Mouse (Mus musculus) spleen, adult 10 weeks (tissue): ENCODE measurements around the gene Zfyve21. TPM values are rescaled to one million over a fixed set of nuclear protein-coding genes. Genes with fewer than 3 reads are reported as not detected.

Source experiments
- polyA plus RNA-seq: library from polyadenylated mRNA; stranded (reverse); fragments of 350-450 nt; fragmentation: Illumina TruSeq; extraction: RNeasy Lipid Tissue Mini Kit (QIAGEN cat#74804); gene quantifications from one replicate; pipeline ENCODE4 v1.2.3, GENCODE M21; 2015; ENCODE audit warnings: low replicate concordance; ENCODE audit not compliant: insufficient read depth

The Zfyve21 gene
- 10.6 TPM for polyA plus RNA-seq

DNA sequence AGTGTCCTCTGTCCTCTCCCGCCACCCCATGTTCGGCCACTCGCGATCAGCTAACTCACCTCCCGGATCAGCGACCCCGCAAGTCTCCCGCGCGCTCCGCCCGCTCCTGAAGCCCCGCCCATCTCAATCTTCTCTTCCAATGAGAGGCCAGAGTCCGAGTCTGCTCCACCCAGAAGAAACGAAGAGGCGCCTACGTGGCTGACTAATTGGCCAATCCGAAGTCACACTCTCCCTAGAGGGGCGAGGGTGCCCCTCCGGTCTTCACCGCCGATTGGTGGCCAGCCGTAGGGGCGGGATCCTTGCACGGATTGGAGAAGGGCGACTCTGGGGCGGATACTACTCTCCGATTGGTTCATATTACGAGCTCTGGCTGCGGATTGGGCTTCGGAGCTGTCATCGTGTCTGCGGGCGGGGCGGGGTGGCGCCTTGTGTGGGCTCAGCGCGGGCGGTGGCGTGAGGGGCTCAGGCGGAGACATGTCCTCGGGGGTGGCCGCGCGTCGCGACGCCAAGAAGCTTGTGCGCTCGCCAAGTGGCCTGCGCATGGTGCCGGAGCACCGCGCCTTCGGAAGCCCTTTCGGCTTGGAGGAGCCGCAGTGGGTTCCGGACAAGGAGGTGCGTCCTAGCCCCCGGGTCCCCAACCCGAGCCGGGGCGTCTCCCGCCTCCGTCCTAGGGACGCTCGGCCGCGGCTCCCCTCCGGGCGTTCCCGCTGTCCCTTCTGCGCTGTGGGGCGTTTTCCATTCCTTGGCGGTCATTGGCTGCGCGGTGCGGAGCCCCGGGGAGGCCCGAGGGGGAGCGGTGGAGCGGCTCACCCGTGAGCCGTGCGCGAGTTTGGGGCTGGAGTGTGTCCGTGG is at the start of gene Zfyve21, which contains the start of gene Xrcc3:
Zfyve21 (plus strand) TSS at position 405 of the 852 bp plus-strand sequence.
Xrcc3 (minus strand) TSS at position 108 of the 852 bp plus-strand sequence.

Other genes starting within 250 kb of the Zfyve21 start
- gene Mark3, start 239.6 kb upstream of the Zfyve21 start, polyA plus RNA-seq = 67.2 TPM
- 11.0 TPM for gene Ckb, start 141.8 kb upstream of the Zfyve21 start, polyA plus RNA-seq
- 4.2 TPM for gene Trmt61a, start 136.1 kb upstream of the Zfyve21 start, polyA plus RNA-seq
- 18.8 TPM for gene Bag5, start 100.9 kb upstream of the Zfyve21 start, polyA plus RNA-seq
- 33.6 TPM for gene Apopt1, start 100.9 kb upstream of the Zfyve21 start, polyA plus RNA-seq
- 55.0 TPM for gene Klc1, start 55.3 kb upstream of the Zfyve21 start, polyA plus RNA-seq
- 1.9 TPM for gene Xrcc3, start 297 bp upstream of the Zfyve21 start, polyA plus RNA-seq
- 21.9 TPM for gene Ppp1r13b, start 93.9 kb downstream of the Zfyve21 start, polyA plus RNA-seq
- gene Atp5mpl, start 152.8 kb downstream of the Zfyve21 start, polyA plus RNA-seq = 546 TPM
- not detected for gene Tdrd9, start 157.4 kb downstream of the Zfyve21 start, polyA plus RNA-seq
- gene Rd3l, start 167.1 kb downstream of the Zfyve21 start, polyA plus RNA-seq = not detected